Mouse (Mus musculus) liver, postnatal 0 days (tissue): ENCODE measurements at regions not wholly inside any gene's neighbourhood (a gene's known extent, or its start where the extent isn't known, plus 50 kb on each side); places are given as distances from the start of the nearest gene placed in this dataset.

Experiments used
- ATAC-seq: fragments of 200-750 bp; cut with Nextera tagmentation; 2 replicates; pipeline ENCODE4 v1.8.0; 2017; ENCODE audit warnings: mild to moderate bottlenecking, moderate library complexity
- DNase-seq: peaks from one replicate; pipeline ENCODE4 v3.0.0-alpha.2; 2016
- H3K27ac ChIP-seq: fragments of 300-500 bp; sonication (generic); 2 replicates; pipeline ENCODE4 v1.5.1; 2014; ENCODE audit warnings: antibody characterized with exemption, moderate library complexity, mild to moderate bottlenecking, low read depth
- H3K27me3 ChIP-seq: fragments of 300-500 bp; sonication (generic); 2 replicates; pipeline ENCODE4 v1.6.1; 2014; ENCODE audit warnings: low read length, control low read depth, mixed read lengths; ENCODE audit not compliant: insufficient read depth
- H3K36me3 ChIP-seq: fragments of 300-500 bp; sonication (generic); replicated peaks from 2 replicates; pipeline ENCODE4 v1.6.1; 2014; ENCODE audit warnings: mild to moderate bottlenecking, control low read depth, low read length, moderate library complexity, mixed read lengths; ENCODE audit not compliant: insufficient read depth
- H3K4me1 ChIP-seq: fragments of 300-500 bp; sonication (generic); 2 replicates; pipeline ENCODE4 v1.6.1; 2014; ENCODE audit warnings: antibody characterized with exemption, mild to moderate bottlenecking, control low read depth; ENCODE audit not compliant: insufficient read depth
- H3K4me2 ChIP-seq: fragments of 300-500 bp; sonication (generic); 2 replicates; pipeline ENCODE4 v1.6.1; 2014; ENCODE audit warnings: low read depth, mild to moderate bottlenecking, low read length, moderate library complexity, mixed read lengths
- H3K4me3 ChIP-seq: fragments of 300-500 bp; sonication (generic); 2 replicates; pipeline ENCODE4 v1.5.1; 2014; ENCODE audit warnings: low read depth, low read length
- H3K9ac ChIP-seq: fragments of 300-500 bp; sonication (generic); replicated peaks from 2 replicates; pipeline ENCODE4 v1.6.1; 2014; ENCODE audit warnings: mild to moderate bottlenecking, moderate library complexity
- H3K9me3 ChIP-seq: fragments of 300-500 bp; sonication (generic); 2 replicates; pipeline ENCODE4 v1.6.1; 2016; ENCODE audit warnings: mild to moderate bottlenecking, control low read depth, low read length, mixed read lengths
- CTCF ChIP-seq: sonication (generic); IDR thresholded peaks from 2 replicates; pipeline ENCODE4 v1.5.1; 2016; ENCODE audit warnings: antibody characterized with exemption, low read depth
- EP300 ChIP-seq: IDR thresholded peaks from 2 replicates; pipeline ENCODE4 v1.6.1; 2016; ENCODE audit warnings: antibody characterized with exemption, low read depth, mild to moderate bottlenecking
- WGBS: fragments of 180-500 bp; shearing (Covaris S2); extraction: QIAGEN DNeasy Blood & Tissue Kit; methylation state at CpG from one replicate; pipeline ENCODE4 v1.1.7; 2014; ENCODE audit not compliant: insufficient replicate concordance; 5-methylcytosine and 5-hydroxymethylcytosine counted together

- Histone ChIP-seq H3K27me3 (no peaks in the 10 kb centered on the region), H3K27ac (no peak overlapping the region), H3K9me3 (no peaks in the 10 kb centered on the region), H3K4me3 (no peak overlapping the region), H3K9ac (no peak overlapping the region), H3K36me3 (no peaks in the 10 kb centered on the region), H3K4me1 (no peaks in the 10 kb centered on the region), H3K4me2 (no peak overlapping the region)
- WGBS, result 92% methylated on average over 1 of the region's 1 CpGs
- no peak for DNase-seq
- TF ChIP-seq EP300, result no peak
- no peak for TF ChIP-seq CTCF
- no peak for ATAC-seq
Observed at GRCm38 (mm10) chr12:35429473-35429872, 105.4 kb downstream of the Ahr start.

GRCm38 (mm10) chr12:35419206-35419605, 115.6 kb downstream of the Ahr start:
- ATAC-seq, result no peak
- 84% methylated on average over 2 of the region's 2 CpGs for WGBS

GRCm38 (mm10) chr12:35417943-35418342, 116.9 kb downstream of the Ahr start:
- peak; percentile 78 for ATAC-seq

More at GRCm38 (mm10) chr12:35419206-35419605, 115.6 kb downstream of the Ahr start:
- Histone ChIP-seq H3K27ac (no peak overlapping the region), H3K9ac (no peak overlapping the region), H3K4me1 (no peaks in the 10 kb centered on the region), H3K9me3 (no peaks in the 10 kb centered on the region), H3K36me3 (no peaks in the 10 kb centered on the region), H3K4me3 (no peak overlapping the region), H3K4me2 (no peak overlapping the region), H3K27me3 (no peaks in the 10 kb centered on the region)
- DNase-seq, result no peak
- no peak for TF ChIP-seq EP300
- TF ChIP-seq CTCF, result no peak

GRCm38 (mm10) chr12:35416583-35416982, 118.3 kb downstream of the Ahr start:
- DNase-seq, result no peak
- Histone ChIP-seq H3K27me3 (no peaks in the 10 kb centered on the region), H3K36me3 (no peaks in the 10 kb centered on the region), H3K9ac (no peak overlapping the region), H3K4me2 (no peak overlapping the region), H3K9me3 (no peaks in the 10 kb centered on the region), H3K4me1 (no peaks in the 10 kb centered on the region), H3K4me3 (no peak overlapping the region), H3K27ac (no peak overlapping the region)
- WGBS, result 76% methylated on average over 5 of the region's 5 CpGs
- no peak for ATAC-seq
- TF ChIP-seq CTCF (no peak), EP300 (no peak)

More at GRCm38 (mm10) chr12:35417943-35418342, 116.9 kb downstream of the Ahr start:
- Histone ChIP-seq H3K27me3 (no peaks in the 10 kb centered on the region), H3K9ac (no peak overlapping the region), H3K4me1 (no peaks in the 10 kb centered on the region), H3K4me3 (no peak overlapping the region), H3K4me2 (no peak overlapping the region), H3K9me3 (no peaks in the 10 kb centered on the region), H3K27ac (no peak overlapping the region), H3K36me3 (no peaks in the 10 kb centered on the region)
- DNase-seq, result no peak
- 44% methylated on average over 4 of the region's 4 CpGs for WGBS
- TF ChIP-seq CTCF (no peak), EP300 (peak; percentile 91)

- ATAC-seq (no peak), DNase-seq (no peak)
- Histone ChIP-seq H3K4me1 (no peaks in the 10 kb centered on the region), H3K4me3 (no peak overlapping the region), H3K36me3 (no peaks in the 10 kb centered on the region), H3K27me3 (no peaks in the 10 kb centered on the region), H3K9ac (no peak overlapping the region), H3K4me2 (no peak overlapping the region), H3K27ac (no peak overlapping the region), H3K9me3 (no peaks in the 10 kb centered on the region)
- TF ChIP-seq CTCF, result no peak
- no peak for TF ChIP-seq EP300
- WGBS, result 69% methylated on average over 3 of the region's 3 CpGs
Observed at GRCm38 (mm10) chr12:35412715-35413114, 122.1 kb downstream of the Ahr start.

- no peaks in the 10 kb centered on the region for H3K27me3 ChIP-seq
- DNase-seq, result no peak
- no peaks in the 10 kb centered on the region for H3K36me3 ChIP-seq
- H3K9me3 ChIP-seq, result no peaks in the 10 kb centered on the region
- WGBS, result 65% methylated on average over 3 of the region's 3 CpGs
- H3K4me2 ChIP-seq, result no peak overlapping the region
- TF ChIP-seq EP300 (no peak), CTCF (no peak)
- H3K9ac ChIP-seq, result no peak overlapping the region
- H3K4me3 ChIP-seq, result no peak overlapping the region
- no peak overlapping the region for H3K27ac ChIP-seq
- ATAC-seq, result no peak
- no peaks in the 10 kb centered on the region for H3K4me1 ChIP-seq
Observed at GRCm38 (mm10) chr12:35408461-35408860, 126.4 kb downstream of the Ahr start.

GRCm38 (mm10) chr12:35408044-35408443, 126.8 kb downstream of the Ahr start:
- Histone ChIP-seq H3K4me3 (no peak overlapping the region), H3K36me3 (no peaks in the 10 kb centered on the region), H3K4me2 (no peak overlapping the region), H3K27me3 (no peaks in the 10 kb centered on the region), H3K27ac (no peak overlapping the region), H3K9ac (no peak overlapping the region), H3K4me1 (no peaks in the 10 kb centered on the region), H3K9me3 (no peaks in the 10 kb centered on the region)
- no peak for DNase-seq
- 79% methylated on average over 3 of the region's 3 CpGs for WGBS
- TF ChIP-seq EP300 (no peak), CTCF (no peak)
- no peak for ATAC-seq
